Mouse (Mus musculus) embryonic facial prominence, embryonic 13.5 days (tissue): ENCODE results near the gene Nacc2. TPM values are rescaled to one million over a fixed set of nuclear protein-coding genes. Genes with fewer than 3 reads are reported as not detected.

Source experiments
- ATAC-seq: fragments of 200-750 bp; cut with Nextera tagmentation; 2 replicates; pipeline ENCODE4 v1.8.0; 2017; ENCODE audit warnings: low read depth; ENCODE audit not compliant: insufficient number of reproducible peaks, insufficient read depth, low FRiP score, low TSS enrichment
- H3K27ac ChIP-seq: fragments of 300-500 bp; sonication (generic); 2 replicates; pipeline ENCODE4 v1.5.1; 2015; ENCODE audit warnings: moderate library complexity, mild to moderate bottlenecking, inconsistent platforms
- H3K27me3 ChIP-seq: fragments of 300-500 bp; sonication (generic); 2 replicates; pipeline ENCODE4 v1.6.1; 2015; ENCODE audit warnings: mild to moderate bottlenecking, inconsistent platforms
- H3K36me3 ChIP-seq: fragments of 300-500 bp; sonication (generic); 2 replicates; pipeline ENCODE4 v1.6.1; 2015; ENCODE audit warnings: mild to moderate bottlenecking, inconsistent platforms
- H3K4me1 ChIP-seq: fragments of 300-500 bp; sonication (generic); 2 replicates; pipeline ENCODE4 v1.6.1; 2015; ENCODE audit warnings: inconsistent platforms
- H3K4me2 ChIP-seq: fragments of 300-500 bp; sonication (generic); 2 replicates; pipeline ENCODE4 v1.6.1; 2015; ENCODE audit warnings: moderate library complexity, mild to moderate bottlenecking, inconsistent platforms
- H3K4me3 ChIP-seq: fragments of 300-500 bp; sonication (generic); 2 replicates; pipeline ENCODE4 v1.5.1; 2015; ENCODE audit warnings: mild to moderate bottlenecking, inconsistent platforms
- H3K9ac ChIP-seq: fragments of 300-500 bp; sonication (generic); 2 replicates; pipeline ENCODE4 v1.6.1; 2015; ENCODE audit warnings: mild to moderate bottlenecking, inconsistent platforms
- H3K9me3 ChIP-seq: fragments of 300-500 bp; sonication (generic); 2 replicates; pipeline ENCODE4 v1.6.1; 2016; ENCODE audit warnings: inconsistent platforms
- WGBS: fragments of 180-500 bp; shearing (Covaris S2); methylation state at CpG from one replicate; pipeline ENCODE4 v1.1.7; 2015; ENCODE audit warnings: mixed read lengths; 5-methylcytosine and 5-hydroxymethylcytosine counted together
- polyA plus RNA-seq: library from polyadenylated mRNA; unstranded; fragments of >200 nt; fragmentation: Nextera tagmentation; extraction: Ambion mirVana; gene quantifications from 2 replicates; pipeline ENCODE4 v1.2.1, GENCODE M21; 2015

Gene Nacc2
- polyA plus RNA-seq, 1 experiment from 2014 or later, result 4.4 TPM

DNA sequence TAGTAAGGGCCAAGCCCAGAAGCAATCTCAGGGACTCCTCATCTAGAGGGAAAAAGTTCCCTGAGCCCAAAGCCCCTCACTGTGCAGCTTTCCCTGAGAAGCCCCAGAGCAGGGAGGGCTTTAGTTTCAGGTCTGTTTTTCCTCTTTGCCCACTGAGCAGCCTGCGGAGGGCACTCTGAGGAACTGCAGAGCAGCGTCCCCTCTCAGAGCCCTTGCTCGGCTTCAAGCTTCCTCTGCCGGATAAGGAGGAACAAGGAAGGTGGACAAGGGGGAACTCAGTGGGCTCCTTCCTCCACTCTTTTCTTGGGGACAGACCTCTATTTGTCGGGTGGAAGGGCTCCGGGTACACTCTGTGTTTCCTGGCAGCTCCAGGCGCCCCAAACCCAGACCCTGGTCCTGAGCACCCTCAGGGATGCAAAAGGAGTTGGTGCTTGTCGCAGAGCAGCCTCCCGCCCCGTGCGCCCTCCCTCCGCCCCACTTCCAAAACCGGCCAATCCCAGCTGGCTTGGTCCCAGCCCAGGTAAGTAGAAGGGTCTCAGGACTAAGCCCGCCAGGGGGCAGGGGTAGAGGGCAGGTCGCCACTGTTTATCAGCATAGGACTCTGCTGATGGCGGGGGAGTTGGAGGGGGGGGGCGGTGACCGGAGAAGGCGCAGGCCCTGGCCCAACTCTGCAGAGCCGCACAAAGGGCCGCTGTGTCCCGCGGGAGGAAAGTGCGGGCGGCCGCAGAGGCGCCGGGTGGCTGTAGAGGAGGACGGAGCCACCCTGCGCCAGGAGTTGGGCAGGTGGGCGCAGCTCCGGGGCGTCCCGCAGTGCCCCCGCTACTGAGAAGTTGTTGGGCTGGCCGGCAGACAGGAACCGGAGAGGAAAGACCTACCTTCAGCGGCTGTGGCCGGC is 31.9 kb downstream of the Nacc2 start:
- WGBS, result under 1% methylated on average over 37 of the region's 39 CpGs
- no peaks in the 10 kb centered on the region for H3K9me3 ChIP-seq
- peak overlapping the region; percentile 86 for H3K9ac ChIP-seq
- H3K4me3 ChIP-seq, result peak overlapping the region; percentile 68
- peaks cover 8% of the 10 kb centered on the region for H3K36me3 ChIP-seq
- peaks cover 27% of the 10 kb centered on the region for H3K4me1 ChIP-seq
- peak overlapping the region; percentile 99 for H3K4me2 ChIP-seq
- H3K27ac ChIP-seq, result peak overlapping the region; percentile 84
- H3K27me3 ChIP-seq, result peaks cover 31% of the 10 kb centered on the region
- ATAC-seq, result peak; percentile 61

DNA sequence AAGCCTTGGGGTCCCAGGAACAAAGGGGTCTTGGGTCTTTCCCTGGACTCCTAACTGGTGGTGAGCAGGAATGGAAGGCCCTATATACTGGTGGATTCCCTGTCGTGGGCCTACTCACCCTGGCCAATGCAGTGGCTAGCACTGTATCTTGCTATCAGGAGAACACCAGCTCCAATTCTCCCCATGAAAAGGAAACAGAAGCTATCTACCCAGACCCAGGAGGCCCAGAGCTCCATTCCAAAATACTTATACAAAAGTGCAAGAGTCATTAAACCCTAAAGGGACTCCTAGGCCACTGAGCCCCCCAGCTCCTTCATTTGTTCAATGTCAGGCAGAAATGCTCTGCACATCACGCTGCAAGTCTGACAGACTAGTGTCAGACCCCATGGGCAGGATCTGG is 34.0 kb downstream of the Nacc2 start:
- Histone ChIP-seq H3K9ac (no peak overlapping the region), H3K4me3 (no peak overlapping the region), H3K9me3 (no peaks in the 10 kb centered on the region), H3K27ac (no peak overlapping the region), H3K27me3 (peaks cover 31% of the 10 kb centered on the region), H3K4me2 (no peak overlapping the region), H3K4me1 (peaks cover 25% of the 10 kb centered on the region), H3K36me3 (peaks cover 8% of the 10 kb centered on the region)
- WGBS, result 80% methylated on average over 2 of the region's 2 CpGs
- ATAC-seq, result no peak

DNA sequence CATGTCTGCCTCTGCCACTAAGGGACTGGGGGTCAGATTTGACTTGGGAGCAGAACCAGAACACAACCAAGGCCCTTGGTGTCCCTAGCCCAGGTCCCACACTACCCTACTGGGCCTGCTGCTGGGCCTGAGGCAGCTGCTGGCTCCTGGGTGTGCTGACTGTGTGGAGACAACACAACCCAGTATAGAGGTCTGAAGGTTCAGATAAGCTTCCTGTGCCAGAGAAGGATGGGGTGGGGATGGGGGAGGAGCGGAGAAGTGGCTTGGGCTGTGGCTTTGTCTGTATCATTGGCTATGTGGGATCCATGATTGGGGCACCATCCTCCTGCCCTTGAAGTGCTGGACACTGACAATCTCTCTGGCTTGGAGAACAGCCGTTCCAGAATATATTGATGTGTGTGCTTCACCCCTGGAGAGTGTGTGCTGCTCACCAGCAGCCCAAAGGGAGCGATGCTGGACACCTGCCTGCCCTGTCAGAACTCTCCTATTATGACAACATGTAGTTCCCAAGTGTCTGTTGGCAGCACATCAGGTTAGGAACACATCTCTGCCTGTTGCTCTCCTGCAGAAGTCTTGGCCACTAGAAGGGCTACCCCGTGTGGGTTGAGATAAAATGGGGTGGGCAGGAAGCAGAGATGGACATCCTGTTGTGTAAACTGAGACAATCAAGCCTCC is 36.0 kb downstream of the Nacc2 start:
- no peak for ATAC-seq
- Histone ChIP-seq H3K4me3 (no peak overlapping the region), H3K27ac (no peak overlapping the region), H3K9me3 (no peaks in the 10 kb centered on the region), H3K4me2 (no peak overlapping the region), H3K27me3 (peaks cover 16% of the 10 kb centered on the region), H3K4me1 (peaks cover 15% of the 10 kb centered on the region), H3K9ac (no peak overlapping the region), H3K36me3 (peaks cover 8% of the 10 kb centered on the region)
- 78% methylated on average over 4 of the region's 4 CpGs for WGBS

DNA sequence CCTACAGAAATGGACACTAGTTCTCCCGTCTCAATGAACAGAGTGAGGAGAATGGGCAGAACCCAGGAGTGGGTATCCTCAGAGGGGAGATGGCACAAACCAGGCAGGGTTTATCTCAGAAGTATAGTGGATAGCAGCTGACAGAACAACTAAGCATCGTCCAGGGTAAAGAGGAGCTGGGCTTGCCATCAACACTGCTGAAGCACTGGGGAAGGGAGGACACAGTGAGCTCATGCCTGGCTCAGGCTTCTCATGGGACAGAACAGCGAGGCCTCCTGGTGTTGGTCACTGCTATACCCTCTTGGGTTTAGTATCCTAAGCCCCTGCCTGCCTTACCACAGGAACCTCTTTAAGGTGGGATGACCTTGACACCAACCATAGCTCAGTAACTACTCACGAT is 36.5 kb downstream of the Nacc2 start:
- H3K27me3 ChIP-seq, result peaks cover 14% of the 10 kb centered on the region

DNA sequence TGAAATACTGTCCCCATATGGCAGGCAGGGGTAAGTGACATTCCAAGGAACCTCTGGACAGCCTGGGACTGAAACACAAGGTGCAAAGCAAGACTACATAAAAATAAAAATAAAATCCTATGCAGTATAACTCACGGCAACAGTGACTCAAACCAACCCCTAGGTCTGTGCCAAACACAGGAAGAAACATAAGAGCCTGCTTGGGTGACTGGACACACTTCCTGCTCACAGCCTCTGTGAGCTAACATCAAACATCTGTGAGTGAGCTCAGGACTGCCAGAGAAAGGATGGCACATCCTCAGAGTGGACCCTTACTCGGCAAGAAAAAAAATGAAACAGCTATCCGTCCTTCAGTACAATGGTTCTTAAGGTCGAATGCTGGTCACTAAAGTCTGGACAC is 40.1 kb downstream of the Nacc2 start:
- Histone ChIP-seq H3K9ac (no peak overlapping the region), H3K27ac (no peak overlapping the region), H3K4me3 (no peak overlapping the region), H3K27me3 (no peaks in the 10 kb centered on the region), H3K4me1 (no peaks in the 10 kb centered on the region), H3K9me3 (no peaks in the 10 kb centered on the region), H3K4me2 (no peak overlapping the region), H3K36me3 (no peaks in the 10 kb centered on the region)
- WGBS, result 61% methylated on average over 4 of the region's 4 CpGs
- ATAC-seq, result no peak

More for the DNA sequence above, 36.5 kb downstream of the Nacc2 start:
- peaks cover 9% of the 10 kb centered on the region for H3K4me1 ChIP-seq
- H3K36me3 ChIP-seq, result peaks cover 8% of the 10 kb centered on the region
- no peak for ATAC-seq
- H3K9me3 ChIP-seq, result no peaks in the 10 kb centered on the region
- no peak overlapping the region for H3K9ac ChIP-seq
- H3K4me3 ChIP-seq, result no peak overlapping the region
- WGBS, result 82% methylated on average over 4 of the region's 4 CpGs
- no peak overlapping the region for H3K27ac ChIP-seq
- H3K4me2 ChIP-seq, result no peak overlapping the region

DNA sequence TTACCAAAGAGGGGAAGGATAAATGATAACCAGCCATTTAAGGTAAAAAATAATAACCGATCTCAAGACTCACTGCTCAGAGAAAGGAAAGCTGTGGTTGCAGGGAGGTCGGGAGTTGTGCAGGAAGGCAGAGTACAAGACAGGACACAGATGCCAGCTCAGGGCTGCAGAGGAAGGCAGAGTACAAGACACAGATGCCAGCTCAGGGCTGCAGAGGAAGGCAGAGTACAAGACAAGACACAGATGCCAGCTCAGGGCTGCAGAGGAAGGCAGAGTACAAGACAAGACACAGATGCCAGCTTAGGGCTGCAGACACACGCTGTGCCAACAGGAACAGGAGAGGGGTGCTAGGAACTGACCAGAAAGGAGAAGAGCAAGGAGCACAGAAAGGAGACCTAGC is 42.2 kb downstream of the Nacc2 start:
- no peaks in the 10 kb centered on the region for H3K4me1 ChIP-seq
- H3K36me3 ChIP-seq, result no peaks in the 10 kb centered on the region
- no peak overlapping the region for H3K4me2 ChIP-seq
- H3K27ac ChIP-seq, result no peak overlapping the region; the same call in 1 of the 2 replicates
- no peak overlapping the region for H3K4me3 ChIP-seq
- ATAC-seq, result no peak
- no peaks in the 10 kb centered on the region for H3K27me3 ChIP-seq
- no peaks in the 10 kb centered on the region for H3K9me3 ChIP-seq
- 74% methylated on average over 3 of the region's 3 CpGs for WGBS
- no peak overlapping the region for H3K9ac ChIP-seq

DNA sequence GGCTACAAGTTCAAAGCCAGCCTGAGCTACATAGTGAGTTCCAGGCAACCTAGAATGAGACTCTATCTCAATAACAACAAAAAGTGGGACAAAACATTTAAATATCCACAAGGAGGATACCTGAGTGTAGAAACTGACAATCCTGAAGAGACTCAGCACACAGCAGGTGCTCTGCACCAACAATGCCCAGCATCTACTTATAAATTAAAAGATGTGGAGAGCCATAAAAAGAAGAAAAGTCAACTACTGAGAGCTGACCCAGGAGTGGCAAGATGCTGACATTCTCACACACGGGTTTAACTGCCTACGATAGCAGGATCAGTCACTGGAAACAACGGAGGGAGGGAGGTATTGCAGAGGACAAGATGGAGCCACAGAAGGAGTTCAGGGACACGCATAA is 43.6 kb downstream of the Nacc2 start:
- Histone ChIP-seq H3K4me2 (no peak overlapping the region), H3K9ac (no peak overlapping the region), H3K4me1 (no peaks in the 10 kb centered on the region), H3K27me3 (no peaks in the 10 kb centered on the region), H3K9me3 (no peaks in the 10 kb centered on the region), H3K27ac (no peak overlapping the region), H3K4me3 (no peak overlapping the region), H3K36me3 (no peaks in the 10 kb centered on the region)
- no peak for ATAC-seq
- WGBS, result 79% methylated on average over 4 of the region's 4 CpGs

DNA sequence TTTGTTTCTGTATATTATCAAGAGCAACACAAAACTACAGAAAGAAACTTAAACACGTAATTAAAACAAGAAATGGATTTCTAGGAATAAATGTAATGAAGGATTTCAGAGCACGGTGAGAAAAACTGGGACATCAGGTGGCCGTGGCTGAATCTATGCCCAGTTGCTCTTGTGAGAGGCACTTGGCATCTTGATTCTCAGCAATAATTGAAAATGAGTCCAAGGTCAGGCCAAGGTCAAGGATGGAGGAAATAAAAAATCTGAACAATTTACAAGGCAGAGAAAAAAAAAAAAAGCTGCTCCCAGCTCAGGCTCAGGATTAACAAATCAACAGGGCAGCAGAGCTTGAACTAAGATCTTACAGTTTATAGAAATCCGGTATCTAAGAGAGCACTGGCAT is 46.0 kb downstream of the Nacc2 start:
- H3K4me2 ChIP-seq, result no peak overlapping the region
- ATAC-seq, result no peak
- H3K36me3 ChIP-seq, result no peaks in the 10 kb centered on the region
- no peak overlapping the region for H3K9ac ChIP-seq
- H3K4me3 ChIP-seq, result no peak overlapping the region
- no peak overlapping the region for H3K27ac ChIP-seq
- 86% methylated on average over 4 of the region's 4 CpGs for WGBS
- no peaks in the 10 kb centered on the region for H3K27me3 ChIP-seq
- no peaks in the 10 kb centered on the region for H3K4me1 ChIP-seq
- H3K9me3 ChIP-seq, result no peaks in the 10 kb centered on the region

DNA sequence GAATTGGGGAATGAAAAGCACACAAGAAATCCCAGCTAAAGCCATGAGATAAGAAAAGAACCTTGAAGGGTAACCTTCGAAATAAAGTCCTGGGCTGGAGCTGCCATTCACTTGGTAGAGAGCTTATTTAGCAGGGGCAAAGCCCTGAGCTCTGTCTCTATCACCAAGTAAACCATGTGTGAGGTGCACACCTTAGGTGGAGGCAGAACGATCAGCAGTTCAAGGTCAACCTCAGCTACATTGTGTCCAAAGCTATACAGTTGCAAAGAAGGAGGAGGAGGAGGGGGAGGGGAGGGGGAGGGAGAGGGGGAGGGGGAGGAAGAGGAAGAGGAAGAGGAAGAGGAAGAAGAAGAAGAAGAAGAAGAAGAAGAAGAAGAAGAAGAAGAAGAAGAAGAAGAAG is 46.9 kb downstream of the Nacc2 start:
- Histone ChIP-seq H3K36me3 (no peaks in the 10 kb centered on the region), H3K9ac (no peak overlapping the region), H3K4me2 (no peak overlapping the region), H3K4me3 (no peak overlapping the region), H3K27me3 (no peaks in the 10 kb centered on the region), H3K9me3 (no peaks in the 10 kb centered on the region), H3K27ac (no peak overlapping the region), H3K4me1 (no peaks in the 10 kb centered on the region)
- no peak for ATAC-seq
- WGBS, result 86% methylated on average over 2 of the region's 2 CpGs

DNA sequence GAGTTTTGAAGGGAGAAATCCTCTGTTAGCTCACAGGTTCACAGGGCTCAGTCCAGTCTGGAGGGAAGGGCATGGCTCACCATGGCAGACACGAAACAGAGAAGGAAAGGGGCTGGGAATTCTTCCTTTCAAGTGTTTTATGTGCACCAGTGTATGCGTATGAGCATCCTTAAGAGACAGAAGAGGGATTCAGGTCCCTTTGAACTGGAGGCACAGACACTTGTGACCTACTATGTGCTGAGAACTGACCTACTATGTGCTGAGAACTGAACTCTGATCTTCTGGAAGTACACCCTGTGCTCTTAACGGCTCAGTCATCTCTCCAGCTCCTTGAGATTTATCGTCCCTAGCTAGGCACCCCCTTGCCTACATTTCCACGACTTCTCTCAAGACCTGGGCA is 48.5 kb downstream of the Nacc2 start:
- Histone ChIP-seq H3K4me2 (no peak overlapping the region), H3K27ac (no peak overlapping the region), H3K36me3 (no peaks in the 10 kb centered on the region), H3K4me3 (no peak overlapping the region), H3K9me3 (no peaks in the 10 kb centered on the region), H3K9ac (no peak overlapping the region), H3K4me1 (peaks cover 8% of the 10 kb centered on the region; the same call in 1 of the 2 replicates), H3K27me3 (no peaks in the 10 kb centered on the region)
- no peak for ATAC-seq
- 83% methylated on average over 5 of the region's 5 CpGs for WGBS

DNA sequence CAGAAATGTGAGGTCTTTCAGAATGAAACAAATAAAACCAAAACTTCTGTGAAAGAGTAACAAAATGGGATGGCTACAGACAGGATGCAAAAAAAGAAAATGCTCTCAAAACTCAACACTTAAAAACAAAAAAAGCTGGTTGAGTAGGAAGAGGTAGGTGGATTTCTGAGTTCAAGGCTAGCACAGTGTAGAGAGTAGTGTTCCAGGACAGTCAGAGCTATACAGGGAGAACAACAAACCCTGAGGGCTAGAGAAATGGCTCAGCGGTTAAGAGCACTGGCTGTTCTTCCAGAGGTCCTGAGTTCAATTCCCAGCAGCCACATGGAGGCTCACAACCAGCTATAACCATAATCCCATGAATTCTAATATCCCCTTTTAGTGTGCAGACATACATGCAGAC is 54.4 kb downstream of the Nacc2 start:
- Histone ChIP-seq H3K4me3 (no peak overlapping the region), H3K4me2 (no peak overlapping the region), H3K9ac (no peak overlapping the region), H3K36me3 (no peaks in the 10 kb centered on the region), H3K4me1 (peaks cover 8% of the 10 kb centered on the region; the same call in 1 of the 2 replicates), H3K9me3 (no peaks in the 10 kb centered on the region), H3K27ac (no peak overlapping the region), H3K27me3 (no peaks in the 10 kb centered on the region)
- no peak for ATAC-seq
- WGBS, result 76% methylated on average over 1 of the region's 1 CpGs

DNA sequence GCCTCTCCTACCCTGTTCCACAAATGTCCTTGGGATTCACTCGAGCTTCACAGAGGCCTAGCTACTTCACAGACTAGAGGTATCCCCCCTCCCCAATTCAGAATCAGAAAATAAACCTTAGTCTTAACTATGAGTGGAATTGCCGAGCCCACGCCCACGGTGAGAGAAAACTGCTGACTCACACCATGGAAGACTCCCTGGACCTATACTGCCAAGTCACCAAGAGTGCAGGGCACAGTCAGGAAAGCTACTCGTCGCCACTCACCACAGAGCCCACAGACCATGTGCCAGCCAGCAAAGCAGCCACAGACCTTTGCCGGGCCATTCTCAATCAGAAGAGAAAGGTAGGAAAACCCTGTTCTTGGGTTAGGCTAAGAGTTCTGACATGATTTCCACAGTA is 54.8 kb downstream of the Nacc2 start:
- no peak overlapping the region for H3K27ac ChIP-seq
- H3K4me2 ChIP-seq, result no peak overlapping the region
- H3K9ac ChIP-seq, result no peak overlapping the region
- H3K4me1 ChIP-seq, result peaks cover 8% of the 10 kb centered on the region; the same call in 1 of the 2 replicates
- ATAC-seq, result no peak
- no peaks in the 10 kb centered on the region for H3K36me3 ChIP-seq
- no peaks in the 10 kb centered on the region for H3K27me3 ChIP-seq
- WGBS, result 79% methylated on average over 7 of the region's 7 CpGs
- no peaks in the 10 kb centered on the region for H3K9me3 ChIP-seq
- H3K4me3 ChIP-seq, result no peak overlapping the region
